Mouse (Mus musculus) hindbrain, embryonic 16.5 days (tissue): ENCODE measurements around the gene Gm21904. TPM values are rescaled to one million over a fixed set of nuclear protein-coding genes. Genes with fewer than 3 reads are reported as not detected.
"Not testable (repeated sequence)": the region's sequence is repeated elsewhere in the genome, so short reads cannot be mapped to it uniquely, and the experiment has no call there.

Experiments
- ATAC-seq: fragments of 200-750 bp; cut with Nextera tagmentation; 2 replicates; pipeline ENCODE4 v1.8.0; 2017; ENCODE audit warnings: moderate TSS enrichment, moderate library complexity
- H3K27ac ChIP-seq: fragments of 300-500 bp; sonication (generic); 2 replicates; pipeline ENCODE4 v1.5.1; 2014; ENCODE audit warnings: low read depth, mild to moderate bottlenecking, control low read depth, low read length, moderate library complexity
- H3K27me3 ChIP-seq: fragments of 300-500 bp; sonication (generic); replicated peaks from 2 replicates; pipeline ENCODE4 v1.6.1; 2014; ENCODE audit warnings: low read length; ENCODE audit not compliant: control insufficient read depth, insufficient read depth
- H3K36me3 ChIP-seq: fragments of 300-500 bp; sonication (generic); 2 replicates; pipeline ENCODE4 v1.6.1; 2014; ENCODE audit warnings: mild to moderate bottlenecking, low read length, moderate library complexity, mixed read lengths; ENCODE audit not compliant: control insufficient read depth, insufficient read depth
- H3K4me1 ChIP-seq: fragments of 300-500 bp; sonication (generic); 2 replicates; pipeline ENCODE4 v1.6.1; 2014; ENCODE audit warnings: low read depth, low read length; ENCODE audit not compliant: control insufficient read depth, insufficient read depth
- H3K4me2 ChIP-seq: fragments of 300-500 bp; sonication (generic); 2 replicates; pipeline ENCODE4 v1.6.1; 2014; ENCODE audit warnings: mild to moderate bottlenecking, low read length, control low read depth, moderate library complexity
- H3K4me3 ChIP-seq: fragments of 300-500 bp; sonication (generic); 2 replicates; pipeline ENCODE4 v1.5.1; 2014; ENCODE audit warnings: mild to moderate bottlenecking, low read length, control low read depth, moderate library complexity
- H3K9ac ChIP-seq: fragments of 300-500 bp; sonication (generic); 2 replicates; pipeline ENCODE4 v1.6.1; 2014; ENCODE audit warnings: low read depth, mild to moderate bottlenecking, control low read depth, low read length, moderate library complexity
- H3K9me3 ChIP-seq: fragments of 300-500 bp; sonication (generic); 2 replicates; pipeline ENCODE4 v1.6.1; 2014; ENCODE audit warnings: mild to moderate bottlenecking, low read length, moderate library complexity; ENCODE audit not compliant: control insufficient read depth
- WGBS: fragments of 180-500 bp; shearing (Covaris S2); extraction: QIAGEN DNeasy Blood & Tissue Kit; methylation state at CpG from one replicate; pipeline ENCODE4 v1.1.7; 2014; 5-methylcytosine and 5-hydroxymethylcytosine counted together
- polyA plus RNA-seq: library from polyadenylated mRNA; unstranded; fragments of >200 nt; fragmentation: Nextera tagmentation; extraction: Ambion mirVana; gene quantifications from 2 replicates; pipeline ENCODE4 v1.2.1, GENCODE M21; 2015

Gm21904 gene
- polyA plus RNA-seq = not detected in 2 replicates

GRCm38 (mm10) chrY:17846166-17846565, at the start of gene Gm21904:
Gene Gm21904 (minus strand): TSS chrY:17846266.
- H3K27ac ChIP-seq, H3K9me3 ChIP-seq, H3K9ac ChIP-seq, H3K36me3 ChIP-seq, H3K27me3 ChIP-seq, H3K4me3 ChIP-seq, ATAC-seq, H3K4me2 ChIP-seq, H3K4me1 ChIP-seq: not testable (repeated sequence)
- WGBS = no CpG with 5 or more reads among the region's 3 CpGs

GRCm38 (mm10) chrY:17874441-17874840, 28.4 kb upstream of the Gm21904 start, which contains the start of the genes Gm20772 and Gm20831:
Gene Gm20772 (plus strand): TSS chrY:17874741.
Gene Gm20831 (plus strand): TSS chrY:17874741.
- H3K27me3 ChIP-seq, H3K4me2 ChIP-seq, H3K27ac ChIP-seq, H3K4me1 ChIP-seq, ATAC-seq, H3K9me3 ChIP-seq, H3K4me3 ChIP-seq, H3K9ac ChIP-seq, H3K36me3 ChIP-seq: not testable (repeated sequence)

Other genes with a start within 250 kb of the Gm21904 start
- not detected in 2 replicates for gene Gm20772, start 28.5 kb upstream of the Gm21904 start, polyA plus RNA-seq
- gene Gm20831, start 28.5 kb upstream of the Gm21904 start, polyA plus RNA-seq = not detected in 2 replicates
- gene Srsy, start 91.1 kb upstream of the Gm21904 start, polyA plus RNA-seq = not detected in 2 replicates
- gene Gm21764, start 215.5 kb upstream of the Gm21904 start, polyA plus RNA-seq = not detected in 2 replicates
- gene Ssty1, start 242.8 kb upstream of the Gm21904 start, polyA plus RNA-seq = not detected in 2 replicates